Mouse (Mus musculus): ENCODE measurements around the gene Crxos.

DNA sequence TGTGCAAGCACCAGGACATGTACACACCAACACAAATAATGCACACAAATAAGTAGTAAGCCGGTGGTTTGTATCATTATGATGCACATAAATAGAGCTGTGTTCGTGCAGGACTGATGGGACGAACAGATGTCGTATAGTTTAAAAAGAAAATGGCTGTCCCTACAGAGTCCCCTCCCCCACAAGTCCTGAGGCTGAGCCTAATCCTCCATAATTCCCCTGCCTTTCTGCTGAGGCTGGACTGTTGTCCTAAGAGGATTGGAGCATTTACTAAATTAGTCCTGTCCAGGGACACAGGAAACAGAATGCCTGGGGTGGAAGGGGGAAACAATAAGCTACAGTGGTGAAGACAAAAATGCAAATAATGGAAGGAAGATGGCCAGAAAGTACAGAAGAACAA is 18.3 kb upstream of the Crxos start:
- TF ChIP-seq CTCF (IDR thresholded peaks at IDR 0.05; ENCODE audit: borderline replicate concordance, control insufficient read depth, extremely low read depth, insufficient read depth, low read length, poor library complexity) = no peak
- TF ChIP-seq POLR2A (IDR thresholded peaks at IDR 0.05; ENCODE audit: control insufficient read depth, extremely low read depth, insufficient read depth, low read length, poor library complexity) = no peak
